Mouse (Mus musculus) cerebellum, postnatal 4 days (tissue): Measurements from ENCODE around the gene Acot4.
"Not testable (repeated sequence)": the region's sequence is repeated elsewhere in the genome, so short reads cannot be mapped to it uniquely, and the experiment has no call there.

Experiments
- DNase-seq, 2 experiments: peaks; one replicate each; pipeline ENCODE4 v3.0.0; 2022; ENCODE audit warnings: low spot score in 2 of 2, mixed read lengths in 1 of 2

Gene Acot4

DNA sequence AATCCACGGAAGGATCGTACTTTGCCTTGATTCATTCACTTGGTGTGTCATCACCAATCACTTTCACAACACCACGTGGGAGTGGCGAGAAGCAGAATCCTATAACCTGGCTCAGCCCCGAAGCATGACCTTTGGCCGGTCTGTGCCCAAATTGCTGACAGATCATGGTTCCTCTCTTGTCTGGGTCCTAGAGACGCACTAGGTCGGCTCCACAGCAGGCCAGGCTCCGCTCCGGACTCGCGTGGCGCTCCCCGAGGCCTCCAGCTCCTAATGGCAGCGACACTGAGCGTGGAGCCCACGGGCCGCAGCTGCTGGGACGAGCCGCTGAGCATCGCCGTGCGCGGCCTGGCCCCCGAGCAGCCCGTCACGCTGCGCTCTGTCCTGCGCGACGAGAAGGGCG lies at the start of gene Acot4:
Acot4 (plus strand) TSS at position 139 of the 400 bp plus-strand sequence.
- DNase-seq = peak in 1 of 2 experiments; percentile 6

DNA sequence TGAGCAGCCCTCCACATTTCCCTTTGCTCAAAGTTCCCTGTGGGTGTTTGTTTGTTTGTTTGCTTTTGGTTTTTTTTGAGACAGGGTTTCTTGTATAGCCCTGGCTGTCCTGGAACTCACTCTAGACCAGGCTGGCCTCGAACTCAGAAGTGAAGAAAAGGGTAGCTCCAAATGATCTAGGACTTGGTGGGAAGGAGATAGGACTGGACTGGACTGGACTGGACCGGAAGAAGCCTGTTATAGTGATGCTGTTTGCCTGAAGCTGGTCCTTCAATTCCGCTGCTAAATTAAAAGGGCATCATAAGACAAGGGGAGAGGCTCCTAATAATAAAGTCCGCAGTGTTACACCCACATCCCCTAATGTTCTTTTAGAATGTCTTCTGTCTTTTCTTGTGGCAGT lies 49.7 kb upstream of the Acot4 start:
- DNase-seq = no peak

GRCm38 (mm10) chr12:83989378-83989777 lies 48.8 kb upstream of the Acot4 start:
- no peak for DNase-seq

DNA sequence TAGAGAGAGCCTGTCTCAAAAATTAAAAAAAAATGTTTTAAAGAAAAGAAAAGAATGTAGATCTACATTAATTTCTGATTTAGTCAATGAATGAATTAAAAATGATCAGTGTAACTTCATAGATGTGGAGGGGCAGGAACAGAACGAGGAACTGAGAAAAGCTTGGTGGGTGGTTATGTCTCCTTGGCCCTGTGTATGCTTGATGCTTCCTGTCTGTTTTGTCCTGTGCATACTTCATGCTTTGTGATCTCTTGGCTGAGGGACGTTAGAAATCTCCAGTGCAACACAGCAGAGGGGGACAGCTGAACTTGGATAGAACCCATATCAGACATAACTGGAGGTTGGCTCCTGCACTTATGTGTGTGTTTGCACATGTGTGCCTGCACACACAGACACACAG lies 41.0 kb upstream of the Acot4 start:
- no peak for DNase-seq

DNA sequence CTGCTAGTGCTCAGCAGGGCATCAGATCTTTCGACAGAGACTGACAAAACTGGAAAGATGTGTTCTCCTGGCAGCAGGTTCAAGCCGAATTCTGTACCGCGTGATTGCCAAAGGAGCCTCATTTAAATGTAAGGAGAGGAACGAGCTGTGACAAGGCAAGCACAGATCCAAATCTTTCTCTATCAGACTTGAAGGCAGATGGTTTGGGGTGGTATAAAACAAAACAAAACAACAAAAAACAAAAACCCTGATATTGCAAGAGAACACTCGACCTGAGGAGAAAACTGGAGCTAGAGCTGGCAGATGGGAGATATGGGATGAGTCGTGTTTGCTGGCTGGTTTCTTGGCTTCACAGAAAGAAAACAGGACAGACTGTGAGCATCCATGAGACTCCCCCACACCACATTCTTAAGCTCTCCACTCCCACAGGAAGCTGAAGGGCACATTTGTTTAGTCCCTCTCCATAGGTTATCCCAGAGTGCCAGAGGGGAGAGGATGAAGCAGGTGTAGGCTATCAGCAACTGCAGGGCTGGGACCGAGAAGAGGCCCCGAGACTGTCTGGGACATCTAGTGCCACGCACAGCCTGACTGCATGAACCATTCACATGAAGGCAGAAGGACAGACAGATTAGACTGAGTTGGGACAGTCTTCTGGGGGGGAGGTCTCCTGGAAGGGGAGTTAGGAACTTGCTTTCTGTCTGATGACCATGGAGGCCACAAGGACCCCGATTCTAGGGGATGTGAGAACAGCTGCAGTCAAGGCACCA lies 39.7 kb upstream of the Acot4 start:
- DNase-seq = peak in 1 of 2 experiments; percentile 12

GRCm38 (mm10) chr12:83999237-83999636 lies 38.9 kb upstream of the Acot4 start:
- DNase-seq = peak in 1 of 2 experiments; percentile 5

GRCm38 (mm10) chr12:84000418-84000817 lies 37.8 kb upstream of the Acot4 start:
- no peak for DNase-seq

GRCm38 (mm10) chr12:84003866-84004265 lies 34.3 kb upstream of the Acot4 start:
- DNase-seq = no peak

DNA sequence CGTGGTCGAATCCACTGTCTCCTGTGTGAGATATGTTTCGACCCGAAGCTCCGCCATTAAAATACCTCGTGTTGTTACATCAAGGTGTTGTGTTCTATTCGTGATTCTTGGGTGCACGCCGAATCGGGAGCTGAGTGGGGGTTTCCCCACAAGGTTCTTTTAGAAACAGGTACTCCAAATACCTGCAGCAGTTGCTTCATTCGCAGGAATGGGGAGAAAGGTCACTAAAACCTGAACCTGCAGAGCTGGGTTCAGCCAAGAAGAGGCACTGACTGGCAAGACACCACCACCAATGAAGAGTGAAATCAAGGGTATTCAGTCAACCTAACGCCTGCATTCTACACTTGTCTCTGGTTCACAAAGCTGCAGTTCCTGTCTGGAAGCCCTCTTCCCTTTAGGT lies 29.9 kb upstream of the Acot4 start:
- no peak for DNase-seq

DNA sequence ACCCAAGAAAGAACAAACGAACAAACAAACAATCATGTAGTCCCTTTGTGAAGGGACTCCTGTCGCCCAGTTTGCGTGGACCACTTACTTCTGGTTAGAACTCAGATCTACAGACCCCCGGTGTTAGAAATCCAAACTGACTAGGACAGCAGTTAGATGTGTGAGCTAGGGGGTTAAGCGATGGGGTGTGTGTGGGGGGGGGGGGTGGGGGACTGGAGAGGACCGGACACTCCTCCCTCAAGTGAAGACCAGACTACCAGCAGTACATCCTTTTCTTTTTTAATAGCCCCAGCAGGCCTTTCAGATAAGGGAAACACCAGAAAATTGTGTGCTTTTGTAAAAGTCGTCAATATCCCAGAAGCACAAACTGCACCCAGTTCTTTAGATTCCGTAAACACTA lies 29.4 kb upstream of the Acot4 start:
- DNase-seq = no peak

DNA sequence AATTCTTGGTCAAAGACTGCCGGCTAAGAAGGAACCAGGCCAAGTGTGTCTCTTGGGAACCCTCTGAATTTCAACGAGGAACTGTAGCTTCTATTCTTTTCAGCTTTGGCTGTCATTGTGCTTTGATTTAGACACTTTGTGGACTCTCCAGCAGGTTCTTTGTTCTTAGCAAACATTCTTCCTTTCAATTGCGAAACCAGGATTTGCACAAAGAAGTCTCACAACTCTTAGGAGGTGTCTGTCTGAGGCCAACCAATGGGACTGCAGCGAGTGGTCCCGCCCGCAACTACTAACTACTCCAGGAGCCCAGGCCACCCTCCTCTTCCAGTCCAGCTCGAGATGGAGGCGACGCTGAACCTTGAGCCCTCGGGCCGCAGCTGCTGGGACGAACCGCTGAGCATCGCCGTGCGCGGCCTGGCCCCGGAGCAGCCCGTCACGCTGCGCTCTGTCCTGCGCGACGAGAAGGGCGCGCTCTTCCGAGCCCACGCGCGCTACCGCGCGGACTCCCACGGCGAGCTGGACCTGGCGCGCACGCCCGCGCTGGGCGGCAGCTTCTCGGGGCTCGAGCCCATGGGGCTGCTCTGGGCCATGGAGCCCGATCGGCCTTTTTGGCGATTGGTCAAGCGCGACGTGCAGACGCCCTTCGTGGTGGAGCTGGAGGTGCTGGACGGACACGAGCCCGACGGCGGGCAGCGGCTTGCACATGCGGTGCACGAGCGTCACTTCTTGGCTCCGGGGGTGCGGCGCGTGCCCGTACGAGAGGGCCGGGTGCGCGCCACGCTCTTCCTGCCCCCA lies 28.8 kb upstream of the Acot4 start, which contains the start of gene Acot1:
Acot1 (plus strand) TSS at position 320 of the 795 bp plus-strand sequence.
- peak; percentile 30 to 55 for DNase-seq

GRCm38 (mm10) chr12:84010201-84010600 lies 28.0 kb upstream of the Acot4 start:
- DNase-seq = no peak

- peak; percentile 43 to 84 for DNase-seq
Measured at GRCm38 (mm10) chr12:84011251-84012040, 26.7 kb upstream of the Acot4 start.

DNA sequence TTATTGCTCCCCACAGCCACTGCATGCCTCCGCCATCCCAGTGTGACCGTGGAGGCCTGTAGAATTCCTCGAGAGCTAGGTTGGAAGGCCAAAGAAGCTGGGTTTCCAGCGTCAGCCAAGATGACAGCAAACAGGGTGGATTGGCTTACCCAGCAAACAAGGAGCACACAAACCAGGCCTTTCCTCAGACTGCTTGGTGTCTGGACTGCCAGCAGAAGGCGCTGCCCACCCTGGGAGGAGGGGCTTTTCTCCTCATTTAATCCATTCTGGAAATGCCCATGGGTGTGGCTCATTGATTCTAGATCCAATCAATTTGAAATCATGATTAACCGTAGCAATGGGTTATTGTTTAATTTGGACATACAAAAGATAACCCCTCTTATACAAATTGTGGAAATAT lies 25.0 kb upstream of the Acot4 start:
- DNase-seq = peak in 1 of 2 experiments; percentile 15

DNA sequence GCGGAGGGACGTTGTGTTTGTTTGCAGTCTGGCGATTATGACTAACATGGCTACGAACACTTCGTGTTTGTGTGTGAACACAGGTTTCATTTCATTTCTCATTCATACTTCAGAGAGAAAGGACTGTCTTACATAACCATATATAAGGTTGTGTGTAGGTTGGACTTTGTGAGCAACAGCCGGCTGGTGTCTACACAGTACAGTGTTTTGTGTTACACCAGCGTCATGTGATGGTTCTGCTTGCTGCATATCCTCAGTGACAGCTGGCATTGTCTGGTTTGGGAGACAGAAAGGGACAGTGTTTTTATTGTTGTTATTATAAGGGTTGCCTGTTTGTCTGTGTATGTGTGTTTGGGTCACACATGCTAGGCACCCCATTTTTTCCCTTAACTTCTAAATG lies 24.5 kb upstream of the Acot4 start:
- no peak for DNase-seq

- not testable (repeated sequence) for DNase-seq
Measured at GRCm38 (mm10) chr12:84020528-84020927, 17.7 kb upstream of the Acot4 start.

- DNase-seq = not testable (repeated sequence)
Measured at GRCm38 (mm10) chr12:84022266-84022665, 15.9 kb upstream of the Acot4 start.

- no peak for DNase-seq
Measured at GRCm38 (mm10) chr12:84023052-84023745, 15.0 kb upstream of the Acot4 start.

DNA sequence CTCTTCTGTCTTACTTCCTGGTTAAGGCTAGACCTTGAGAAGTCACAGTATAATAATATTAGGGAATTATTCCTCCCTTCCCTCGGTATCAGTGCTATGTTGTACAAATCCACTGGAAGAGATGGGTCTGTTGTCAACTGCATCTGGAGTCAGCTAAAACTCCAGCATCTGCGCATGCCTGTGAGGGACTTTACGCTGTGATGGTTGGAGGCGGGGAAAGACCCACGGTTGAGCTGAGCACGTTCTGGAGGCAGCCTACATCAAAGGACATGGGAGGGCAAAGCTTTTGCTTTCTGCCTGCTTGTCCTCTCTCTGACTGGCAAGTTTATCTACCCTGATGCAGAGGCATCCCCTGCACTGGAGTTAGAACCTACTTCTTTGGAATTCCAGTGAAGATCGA lies 12.3 kb upstream of the Acot4 start:
- no peak for DNase-seq

DNA sequence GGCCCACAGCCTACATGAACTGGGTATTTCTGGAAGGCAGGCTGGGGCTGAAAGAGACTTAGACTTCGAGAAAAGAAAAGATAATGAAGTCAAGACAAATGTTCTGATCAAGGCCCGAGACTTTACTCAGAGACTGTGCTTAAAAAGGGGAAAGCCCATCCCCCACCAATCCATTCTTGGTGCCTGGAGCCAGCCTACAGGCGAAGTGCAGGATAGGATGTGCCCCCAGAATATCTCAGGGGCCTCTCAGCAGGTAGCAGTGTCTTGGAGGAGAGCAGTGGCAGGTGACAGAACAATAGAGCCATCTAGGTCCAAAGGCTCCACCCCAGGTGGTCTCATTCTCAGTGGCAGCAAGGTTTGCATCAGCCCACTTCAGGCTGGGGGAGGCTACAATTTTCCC lies 9.9 kb upstream of the Acot4 start:
- DNase-seq = not testable (repeated sequence)

GRCm38 (mm10) chr12:84029043-84029442 lies 9.1 kb upstream of the Acot4 start:
- not testable (repeated sequence) for DNase-seq
